Mouse (Mus musculus) T-cell, adult 2 months (primary cell): ENCODE measurements around the gene Slc35c1.
"Not testable (repeated sequence)": the region's sequence is repeated elsewhere in the genome, so short reads cannot be mapped to it uniquely, and the experiment has no call there.

Source experiments
- DNase-seq: peaks from one replicate; pipeline ENCODE4 v3.0.0; 2022; ENCODE audit warnings: low spot score

The Slc35c1 gene

DNA sequence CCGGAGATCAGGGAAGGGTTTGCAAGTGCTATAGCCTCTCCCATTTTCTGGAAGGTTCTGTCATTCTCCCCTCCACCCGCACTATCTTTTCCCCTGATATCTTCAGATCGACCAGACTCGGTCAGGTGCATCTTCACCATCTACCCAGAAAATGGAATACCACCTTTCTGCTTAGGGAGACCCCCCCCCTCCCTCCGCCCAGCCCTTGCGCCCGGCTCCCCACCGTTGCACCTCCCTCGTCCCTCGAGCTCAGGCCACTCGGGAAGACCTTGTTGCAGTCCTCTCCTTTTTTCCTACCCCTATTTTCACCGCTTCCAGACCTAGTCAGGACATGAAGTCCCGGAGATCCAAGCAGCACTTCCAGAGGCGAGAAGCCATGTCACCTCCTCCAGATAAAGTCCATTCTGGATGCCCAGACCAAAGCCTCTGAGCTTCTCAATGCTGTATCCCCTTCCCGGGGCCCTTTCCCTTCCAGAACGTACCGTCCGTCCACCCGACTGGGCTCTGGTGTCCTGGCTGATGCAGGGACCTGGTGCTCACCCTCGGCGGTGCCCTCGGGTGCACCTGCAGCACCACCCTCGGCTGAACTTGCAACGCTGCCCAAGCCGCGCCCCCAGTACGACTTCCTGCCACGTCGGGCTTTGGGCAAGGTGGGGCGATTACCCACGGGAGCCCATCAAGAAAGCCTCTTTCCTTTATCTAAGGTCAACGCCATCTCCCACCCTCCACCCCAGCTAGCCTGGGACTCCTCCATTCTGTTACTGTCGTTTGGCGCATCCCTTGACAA, at the start of gene Slc35c1:
Gene Slc35c1 (minus strand): TSS at position 618 of the 787 bp plus-strand sequence.
- peak; percentile 66 for DNase-seq

DNA sequence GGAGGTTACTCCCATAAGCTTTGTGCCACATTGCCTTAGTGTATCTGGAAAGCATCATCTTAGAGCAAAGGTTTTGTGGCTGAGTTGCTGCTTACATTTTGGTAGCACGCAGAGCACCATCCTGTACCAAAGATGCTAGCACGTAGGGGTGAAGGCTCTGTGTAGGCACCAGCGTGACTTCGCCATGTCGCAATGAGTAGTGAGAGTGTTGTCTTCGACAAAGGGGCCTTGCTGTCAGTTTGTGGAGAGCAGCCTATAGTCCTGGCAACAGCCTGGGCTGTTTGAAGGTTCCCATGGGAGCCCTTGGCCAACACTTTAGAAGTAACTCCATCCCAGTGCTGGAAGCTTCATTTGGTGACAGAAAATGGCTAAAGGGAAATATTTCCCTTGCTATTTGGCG, 45.0 kb upstream of the Slc35c1 start:
- DNase-seq, result no peak

DNA sequence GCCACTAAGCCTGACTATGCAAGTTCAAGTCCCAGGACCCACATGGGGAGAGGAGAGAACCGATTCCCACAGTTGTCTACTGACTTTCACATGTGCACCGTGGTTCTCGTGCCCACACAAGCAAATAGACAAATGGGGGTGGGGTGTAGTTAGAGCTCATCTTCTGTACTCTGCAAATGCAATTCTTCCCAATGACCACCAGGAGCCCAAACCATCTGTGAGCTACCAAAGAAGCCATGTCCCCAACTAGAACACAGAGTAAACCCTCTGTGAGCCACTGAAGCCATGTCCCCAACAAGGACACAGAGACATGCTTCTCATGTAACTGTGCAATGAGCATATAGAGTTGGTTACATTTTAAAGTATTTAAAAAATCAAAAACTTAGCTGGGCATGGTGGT, 43.1 kb upstream of the Slc35c1 start:
- no peak for DNase-seq

DNA sequence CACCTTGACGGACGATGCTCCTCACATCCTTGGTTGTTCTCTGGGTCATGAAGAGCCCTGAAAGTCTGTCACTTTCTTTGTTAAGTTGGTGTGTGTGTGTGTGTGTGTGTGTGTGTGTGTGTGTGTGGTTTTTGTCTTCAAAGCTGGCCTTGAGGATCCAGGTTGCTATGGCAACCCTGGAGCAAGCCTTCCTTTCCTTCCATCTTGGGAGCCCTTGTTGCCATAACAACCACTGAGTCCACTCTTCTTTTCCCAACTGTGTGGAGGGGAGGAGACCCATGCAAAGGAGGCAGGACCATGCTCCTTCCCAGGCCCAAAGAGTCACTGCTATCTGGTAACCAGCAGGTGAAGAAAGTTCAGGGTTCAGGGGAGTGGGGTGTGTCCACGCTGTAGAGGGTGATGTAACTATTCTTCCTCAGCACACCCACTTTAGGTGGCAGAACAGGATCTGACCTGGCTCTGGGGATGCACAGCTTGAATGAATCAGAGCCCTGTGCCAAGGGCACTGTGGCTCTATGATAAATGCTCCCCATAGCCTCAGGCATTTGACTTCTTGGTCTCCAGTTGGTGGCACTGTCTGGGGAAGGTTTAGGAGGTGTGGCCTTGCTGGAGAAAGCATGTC, 39.5 kb upstream of the Slc35c1 start:
- DNase-seq, result no peak

DNA sequence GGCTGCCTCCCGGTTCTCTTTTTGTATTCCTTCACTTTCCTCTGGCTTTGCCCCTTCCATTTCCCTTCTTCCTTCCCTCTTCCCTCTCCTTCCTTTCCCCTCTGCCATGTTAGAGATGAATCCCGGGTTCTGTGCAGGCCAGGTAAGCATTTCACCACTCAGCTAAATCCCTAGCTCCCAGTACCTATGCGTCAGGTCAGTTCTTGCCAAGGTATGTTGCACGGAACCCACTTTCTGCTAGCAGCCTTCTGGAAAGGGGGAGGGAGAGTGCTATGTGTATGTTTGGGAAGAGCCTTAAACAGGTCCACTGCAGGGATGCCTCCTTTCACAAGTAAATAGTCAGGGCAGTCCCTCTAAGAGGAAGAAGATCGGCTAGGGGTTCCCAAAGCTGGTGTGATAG, 36.8 kb upstream of the Slc35c1 start:
- no peak for DNase-seq

DNA sequence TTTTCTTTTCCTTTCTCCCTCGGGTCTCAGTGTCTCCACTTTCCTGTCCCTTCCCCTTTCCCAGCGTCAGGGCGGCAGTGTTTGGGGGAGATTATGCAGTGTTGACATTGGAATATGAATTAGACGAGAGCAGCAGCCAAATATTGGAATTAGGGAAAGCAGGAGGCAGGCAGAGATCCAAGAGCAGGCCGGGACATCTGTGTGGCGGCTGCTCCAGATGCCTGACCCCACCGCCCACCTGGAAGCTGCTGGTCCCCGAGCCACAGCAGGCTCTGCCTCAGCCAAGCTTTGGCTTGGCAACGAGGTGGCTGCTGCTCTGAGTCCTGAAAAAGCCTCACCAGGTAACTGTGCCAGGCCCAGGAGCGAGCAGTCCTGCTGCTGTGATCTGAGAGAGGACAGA, 36.3 kb upstream of the Slc35c1 start:
- DNase-seq, result no peak

DNA sequence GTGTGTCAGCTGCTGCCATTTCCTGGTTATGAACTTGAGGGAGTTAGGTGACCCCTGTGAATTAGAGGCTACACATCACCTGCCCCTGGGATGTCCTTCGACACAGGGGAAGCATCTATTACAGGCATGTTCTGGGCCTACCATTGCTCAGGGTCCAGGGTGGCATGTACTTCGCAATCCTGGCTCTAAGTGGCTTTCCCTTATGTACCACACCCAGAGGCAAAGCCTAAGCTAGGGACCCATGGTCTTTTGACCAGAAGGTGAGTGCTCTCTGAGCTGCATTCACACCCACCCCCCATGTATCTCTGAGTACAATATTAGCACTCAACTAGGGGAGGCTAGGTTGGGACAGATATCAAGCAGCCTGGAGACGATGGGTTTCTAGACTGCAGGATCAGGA, 34.6 kb upstream of the Slc35c1 start:
- DNase-seq, result no peak

DNA sequence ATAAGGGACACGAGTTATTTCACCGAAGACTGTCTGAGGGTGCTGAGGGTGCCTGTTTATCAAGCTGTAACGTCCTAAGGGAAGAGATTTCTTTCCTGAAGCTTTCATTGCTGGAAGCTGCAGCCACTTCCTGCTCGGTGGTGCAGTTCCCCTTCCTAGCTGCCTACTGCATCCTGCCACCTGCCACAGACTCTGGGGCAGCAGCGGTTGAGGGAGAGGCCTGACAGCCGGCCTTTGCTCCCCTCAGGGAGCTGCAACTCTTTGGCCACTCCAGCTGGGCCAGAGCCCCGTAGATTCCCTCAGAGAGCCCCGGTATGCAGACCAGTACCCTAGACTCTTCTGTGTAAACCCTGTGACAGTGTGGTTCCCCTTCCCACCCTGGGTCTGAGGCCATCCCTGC, 34.1 kb upstream of the Slc35c1 start:
- DNase-seq, result no peak

DNA sequence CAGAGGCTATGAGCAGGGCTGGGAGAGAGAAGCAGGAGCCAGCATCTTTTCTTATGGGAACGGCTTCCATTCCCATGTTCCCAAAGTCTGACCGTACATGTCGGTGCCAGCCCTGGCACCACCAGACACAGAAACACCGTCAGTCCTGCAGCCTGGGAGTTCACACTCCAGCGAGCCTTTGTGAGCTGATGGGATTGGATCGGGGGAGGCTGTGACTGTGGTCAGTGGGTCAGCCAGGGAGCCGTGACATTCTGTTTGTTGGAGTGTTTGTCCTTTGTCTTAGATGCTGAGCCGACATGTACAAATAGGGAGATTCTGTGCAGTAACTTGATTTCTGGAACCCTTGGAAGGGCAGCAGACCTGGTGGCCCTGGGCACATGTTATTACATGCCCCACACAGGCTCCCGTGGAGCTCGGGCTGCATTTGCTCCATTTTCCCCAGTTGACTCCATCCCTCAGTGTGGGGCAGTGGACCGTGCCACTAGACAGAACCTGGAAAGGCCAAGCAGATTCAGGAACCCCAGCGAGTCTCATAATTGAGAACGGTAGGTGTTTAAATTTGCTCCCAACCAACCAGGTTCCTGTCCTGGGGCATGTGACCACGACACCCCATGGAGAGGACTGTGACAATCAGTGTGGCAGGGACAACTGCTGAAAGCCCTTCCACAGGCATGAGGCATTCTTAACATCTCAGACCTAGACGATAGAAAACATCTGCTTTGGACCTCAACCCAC, 33.5 kb upstream of the Slc35c1 start:
- no peak for DNase-seq

DNA sequence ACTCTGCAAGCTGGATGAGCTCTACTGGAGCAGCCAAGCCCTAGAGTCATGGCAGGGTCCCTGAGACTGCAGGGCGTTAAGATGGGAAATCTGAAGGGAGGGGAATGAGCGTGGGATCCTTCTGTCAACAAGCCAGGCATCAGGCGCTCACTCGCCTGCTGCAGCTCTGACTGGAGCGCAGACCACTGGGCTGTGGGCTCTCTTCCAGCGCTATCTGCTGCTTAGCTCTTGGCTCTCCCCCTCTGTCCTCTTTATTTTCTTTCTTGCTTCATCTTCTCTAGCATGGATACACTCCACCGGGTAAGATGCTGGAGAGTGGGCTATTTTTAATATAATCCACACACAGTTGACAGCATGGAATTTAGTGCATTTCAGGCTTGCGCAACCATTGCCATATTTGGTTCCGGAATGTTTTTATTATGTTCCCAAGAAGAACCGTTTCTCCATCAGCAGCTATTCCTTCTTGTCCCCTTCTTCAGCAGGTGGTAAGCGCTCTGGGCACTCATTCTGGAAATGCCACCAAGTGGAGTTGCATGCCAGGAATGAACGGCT, 31.7 kb upstream of the Slc35c1 start:
- no peak for DNase-seq

DNA sequence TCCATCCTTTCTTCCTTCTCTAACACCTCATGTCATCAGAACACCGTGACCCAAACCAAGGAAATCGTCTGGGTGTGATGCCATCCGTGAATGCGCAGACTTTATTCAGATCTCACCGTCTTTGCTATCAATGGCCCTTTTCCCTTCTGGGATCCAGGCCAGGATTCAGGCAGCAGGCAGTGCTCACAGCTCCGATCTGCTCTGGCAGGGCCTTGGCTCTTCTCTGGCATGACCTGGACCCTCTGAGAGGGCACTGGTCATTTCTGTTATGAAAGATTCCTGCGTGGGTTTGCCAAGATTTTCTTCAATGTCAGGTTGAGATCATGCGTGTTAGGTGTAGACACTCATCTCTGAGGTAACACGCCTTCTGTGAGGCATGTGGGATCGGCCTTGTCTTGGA, 30.2 kb upstream of the Slc35c1 start:
- DNase-seq, result no peak

DNA sequence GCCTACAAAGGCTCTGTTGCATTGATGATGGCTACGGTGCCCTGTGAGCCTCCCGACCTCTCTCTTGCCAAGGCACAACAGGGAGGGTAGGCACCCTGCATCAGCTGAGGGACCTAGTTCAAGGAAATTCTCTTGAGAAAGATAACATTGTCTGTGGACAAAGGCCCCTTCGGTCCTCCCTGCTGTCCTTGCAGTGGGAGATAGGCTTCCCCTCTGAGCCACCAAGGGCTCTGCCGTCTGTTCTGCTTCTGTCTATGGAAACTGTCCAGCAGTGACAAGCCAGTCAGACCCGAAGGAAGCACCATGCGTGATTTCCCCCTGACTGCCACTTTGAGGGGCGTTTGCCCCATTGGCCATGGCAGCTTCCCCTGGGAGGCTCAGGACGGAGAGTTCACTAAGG, 27.5 kb upstream of the Slc35c1 start:
- no peak for DNase-seq

DNA sequence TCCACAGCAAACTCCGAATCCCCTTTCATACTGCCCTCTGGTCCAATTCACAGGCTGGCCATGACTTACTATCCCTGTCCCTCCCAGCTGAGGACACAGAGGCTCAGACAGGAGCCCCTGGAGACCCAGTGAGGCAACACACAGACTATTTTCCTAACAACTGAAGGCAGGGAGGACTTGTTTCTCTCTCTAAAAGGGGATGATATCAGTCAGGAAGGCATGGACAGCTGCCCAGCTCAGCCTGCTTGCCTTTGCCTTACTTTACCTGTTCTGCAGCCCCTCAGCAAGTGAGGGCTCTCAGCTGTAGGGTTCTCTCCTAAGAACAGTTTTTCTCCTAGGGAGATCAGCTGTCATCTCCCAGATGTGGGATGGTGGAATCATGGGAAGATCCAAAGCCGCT, 26.6 kb upstream of the Slc35c1 start:
- no peak for DNase-seq

DNA sequence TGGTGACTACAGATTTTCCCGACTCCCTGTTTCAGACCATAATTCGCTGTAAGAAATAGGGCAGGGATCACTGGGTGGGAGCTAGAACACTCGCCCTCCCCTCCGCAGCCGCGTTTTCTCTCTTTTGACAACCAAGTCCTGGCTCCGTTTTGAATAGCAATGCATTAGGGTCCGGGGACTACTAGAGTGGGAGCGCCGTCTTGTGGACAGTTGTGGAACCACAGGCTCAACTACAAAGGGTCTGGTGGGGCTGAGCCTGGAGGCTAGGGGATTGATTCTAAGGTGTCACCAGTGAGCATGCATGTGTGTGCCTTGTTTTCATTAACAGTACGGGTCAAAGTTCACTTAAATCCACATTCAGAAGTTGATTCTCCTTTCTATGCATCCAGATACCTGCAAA, 26.1 kb upstream of the Slc35c1 start:
- DNase-seq, result peak; percentile 77

DNA sequence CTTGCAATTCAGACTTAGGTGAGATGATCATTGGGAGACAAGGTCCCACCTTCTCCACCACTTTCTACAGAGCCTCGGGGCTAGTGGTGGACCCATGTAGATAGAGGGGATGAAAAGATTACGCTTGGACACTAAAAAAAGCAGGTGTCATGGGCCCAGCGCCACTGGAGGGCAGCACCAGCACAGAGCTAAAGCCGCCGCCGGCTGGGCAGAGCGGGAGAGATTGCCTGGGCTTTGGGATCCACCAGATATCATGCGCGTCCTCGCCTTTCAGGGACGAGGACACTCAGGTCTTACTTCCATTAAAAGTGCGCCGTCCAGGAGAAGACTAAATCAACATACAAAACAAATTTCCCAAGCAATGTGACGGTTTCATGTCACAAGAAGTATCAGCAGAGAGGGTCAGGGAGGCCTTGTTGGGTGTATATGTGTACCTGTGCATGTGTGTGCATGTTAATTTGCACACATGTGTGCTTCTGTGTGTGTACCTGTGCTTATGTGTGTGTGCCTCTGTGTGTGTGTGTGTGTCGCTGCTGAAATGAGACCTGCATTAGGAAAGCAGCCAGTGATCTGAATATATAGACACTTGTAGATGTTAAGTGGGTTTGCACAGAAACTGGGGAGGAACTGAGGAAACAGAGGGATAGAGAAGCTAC, 25.4 kb upstream of the Slc35c1 start:
- DNase-seq, result peak; percentile 8

DNA sequence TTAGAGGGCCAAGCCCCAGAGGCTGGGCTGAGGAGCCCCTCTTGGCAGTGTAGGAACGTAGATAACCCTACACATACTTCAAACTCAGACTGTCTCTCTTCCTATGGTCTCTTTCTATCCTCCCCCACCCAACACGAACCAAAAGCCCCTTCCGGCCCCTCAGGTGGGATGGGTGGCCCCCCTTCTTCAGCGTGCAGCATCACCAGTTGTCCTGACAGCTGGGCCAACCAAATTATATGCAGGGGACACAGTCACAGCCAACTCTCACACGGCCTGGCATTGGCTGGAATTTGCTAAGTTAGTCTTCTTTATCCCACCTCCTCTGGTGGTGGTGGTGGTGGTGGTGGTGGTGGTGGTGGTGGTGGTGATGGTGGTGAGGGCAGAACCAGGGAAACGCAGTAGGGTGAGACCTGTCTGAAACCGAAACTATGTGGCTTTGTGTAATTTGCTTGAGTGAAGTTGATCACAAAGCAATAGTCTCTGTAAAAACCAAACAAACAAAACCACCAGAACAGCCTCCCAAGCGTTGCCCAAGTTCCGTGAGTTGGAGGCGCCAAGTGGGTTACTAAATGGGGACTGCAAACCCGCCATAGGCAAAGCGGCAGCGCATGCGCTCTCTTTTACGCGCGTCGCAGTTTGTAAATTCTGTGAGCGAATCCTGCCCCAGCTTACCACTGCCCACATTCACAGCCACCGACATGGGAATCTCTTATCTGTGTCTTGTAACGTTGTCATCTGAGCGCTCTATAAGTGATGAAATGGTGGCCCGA, 24.1 kb upstream of the Slc35c1 start:
- peak; percentile 50 for DNase-seq

DNA sequence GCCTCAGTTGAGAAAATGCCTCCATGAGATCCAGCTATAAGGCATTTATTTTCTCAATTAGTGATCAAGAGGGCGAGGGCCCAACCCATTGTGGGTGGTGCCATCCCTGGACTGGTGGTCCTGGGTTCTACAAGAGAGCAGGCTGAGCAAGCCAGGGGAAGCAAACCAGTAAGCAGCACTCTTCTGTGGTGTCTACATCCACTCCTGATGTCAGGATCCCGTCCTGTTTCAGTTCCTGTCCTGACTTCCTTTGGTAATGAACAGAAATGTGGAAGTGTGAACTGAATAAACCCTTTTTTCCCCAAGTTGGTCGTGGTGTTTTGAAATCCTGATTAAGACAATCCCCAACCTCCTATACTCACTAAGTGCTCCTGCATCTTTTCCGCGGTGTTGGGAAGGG, 23.2 kb upstream of the Slc35c1 start:
- DNase-seq, result no peak

DNA sequence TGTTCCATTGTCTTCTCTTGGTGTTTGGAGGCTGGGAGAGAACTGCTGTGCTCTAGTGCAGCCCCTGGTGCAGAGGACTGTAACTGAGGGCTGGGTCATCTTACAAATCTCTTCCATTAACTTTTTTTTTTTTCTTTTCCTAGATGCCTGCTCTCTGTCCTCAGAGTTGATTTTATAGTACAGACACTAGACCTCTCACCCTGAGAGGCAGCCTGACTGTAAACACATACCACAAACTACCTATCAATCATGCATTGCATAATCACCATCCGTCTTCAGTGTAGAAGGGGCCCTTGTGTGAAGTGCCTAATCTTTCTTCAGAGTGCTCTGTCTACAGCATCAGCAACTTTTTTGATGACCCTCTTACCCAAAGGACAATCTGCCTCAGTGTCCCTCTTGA, 22.2 kb upstream of the Slc35c1 start:
- no peak for DNase-seq

DNA sequence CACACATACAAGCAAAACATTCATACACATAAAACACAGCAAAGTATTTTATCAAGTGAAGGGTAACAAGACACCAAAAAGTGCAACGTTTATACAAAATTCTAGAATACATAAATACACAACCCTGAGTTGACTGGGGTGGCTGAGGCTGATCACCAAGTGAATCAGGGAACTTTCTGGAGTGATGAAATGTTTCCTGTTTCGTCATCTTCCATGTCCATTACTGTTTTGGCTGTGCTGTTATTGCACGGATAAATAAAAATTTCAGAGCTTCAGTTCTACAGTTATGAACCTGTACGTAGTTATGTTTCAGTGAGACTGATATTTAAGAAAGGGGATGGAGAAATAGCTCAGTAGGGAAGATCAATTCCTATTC, 18.0 kb upstream of the Slc35c1 start:
- DNase-seq, result no peak

DNA sequence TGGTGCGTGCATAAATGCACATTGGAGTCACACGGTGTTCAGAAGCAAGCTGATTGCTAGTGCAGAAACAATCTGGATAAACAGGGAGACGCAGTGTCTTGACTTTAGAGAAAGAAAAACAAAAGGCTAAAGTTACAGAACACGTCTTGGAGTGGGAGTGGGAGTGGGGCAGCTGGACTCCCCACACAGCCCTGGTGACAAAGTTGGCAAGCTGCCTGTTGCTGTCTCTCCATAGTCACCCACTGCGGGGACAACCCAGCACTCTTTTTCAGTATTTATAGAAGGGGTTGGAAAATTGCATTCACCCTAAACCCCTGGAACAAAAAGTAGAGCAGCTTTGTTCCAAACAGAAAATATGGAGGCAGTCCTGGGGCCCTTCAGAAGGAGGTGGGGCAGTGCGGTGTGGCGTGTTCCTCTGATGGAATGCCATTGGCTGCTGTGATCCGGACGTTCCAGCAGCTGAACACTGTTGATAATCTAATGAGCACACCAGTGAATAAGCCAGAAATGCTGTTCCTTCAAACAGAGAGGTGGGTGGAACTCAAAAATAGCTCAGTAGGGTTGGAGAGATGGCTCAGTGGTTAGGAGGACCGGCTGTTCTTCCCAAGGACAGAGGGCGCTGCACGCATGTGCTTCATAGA, 17.5 kb upstream of the Slc35c1 start:
- DNase-seq, result no peak

DNA sequence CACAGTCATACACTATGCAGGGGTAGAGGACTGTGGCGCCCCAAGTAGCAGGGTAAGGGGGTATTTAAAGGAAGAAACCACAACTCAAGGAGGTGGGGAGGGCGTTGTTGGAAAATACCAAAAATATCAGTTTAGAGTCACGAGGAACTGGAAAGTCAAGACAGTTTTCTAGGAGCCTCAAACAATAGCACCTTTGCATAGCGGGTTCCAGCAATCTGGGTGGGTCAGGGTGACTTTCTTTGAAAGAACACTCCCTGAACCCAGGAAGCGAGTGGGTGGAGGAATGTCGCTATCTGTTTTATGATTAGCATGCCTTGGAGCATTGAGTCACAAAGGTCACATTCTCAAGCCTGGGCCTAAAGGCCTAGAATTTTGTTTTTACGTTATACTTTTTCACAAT, 16.2 kb upstream of the Slc35c1 start:
- not testable (repeated sequence) for DNase-seq
